Mouse (Mus musculus) bone marrow macrophage, adult 2 months (primary cell): ENCODE data around the gene Olfr215.

Source experiments
- CTCF ChIP-seq: IDR thresholded peaks from 2 replicates; pipeline ENCODE4 v1.5.1; 2012; ENCODE audit warnings: low read depth, mild to moderate bottlenecking, low read length, moderate library complexity
- POLR2A ChIP-seq: IDR thresholded peaks from 2 replicates; pipeline ENCODE4 v1.6.1; 2012; ENCODE audit warnings: mild to moderate bottlenecking, low read depth, low read length, borderline replicate concordance

- no peak for TF ChIP-seq POLR2A
- no peak for TF ChIP-seq CTCF
These were observed 34.1 kb upstream of the Olfr215 start for GRCm38 (mm10) chr6:116618073-116618472.
